Mouse (Mus musculus): ENCODE results near the gene Gdf15. TPM values are rescaled to one million over a fixed set of nuclear protein-coding genes. Genes with fewer than 3 reads are reported as not detected.
A peak's percentile ranks its signal among the peaks of the same experiment; 100 is the strongest.

Gene Gdf15
- polyA plus RNA-seq, 1 experiment = not detected

DNA sequence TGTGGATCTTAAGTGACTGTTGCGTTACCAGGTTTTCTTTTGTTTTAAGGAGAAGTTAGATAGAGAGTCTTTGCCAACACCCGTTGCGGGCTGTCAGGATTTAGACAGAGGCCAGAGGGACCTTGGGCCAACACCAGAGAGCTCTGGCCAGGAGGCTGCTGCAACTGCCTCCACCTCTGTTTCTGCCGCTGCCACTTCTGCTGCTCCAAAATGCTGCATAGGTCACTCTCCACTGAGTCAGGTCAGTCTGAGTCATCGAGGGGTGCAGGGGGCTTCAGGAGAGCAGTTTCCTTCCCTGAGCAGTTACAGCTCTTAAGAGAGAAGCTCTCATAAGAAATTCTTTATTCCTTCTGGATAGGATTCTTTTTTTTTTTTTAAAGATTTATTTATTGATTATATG lies 5.2 kb downstream of the Gdf15 start:
- Histone ChIP-seq H3K4me1 (ENCODE audit: control insufficient read depth) (peaks cover 67% of the 10 kb centered on the region), H3K4me3 (replicated peaks) (no peak overlapping the region), H3K36me3 (ENCODE audit: control insufficient read depth) (no peaks in the 10 kb centered on the region; the same call in 1 of the 2 replicates), H3K27me3 (ENCODE audit: control insufficient read depth) (peaks cover 18% of the 10 kb centered on the region), H3K9me3 (ENCODE audit: control insufficient read depth, low read length) (peaks cover 3% of the 10 kb centered on the region)
- TF ChIP-seq GATA1 (IDR thresholded peaks at IDR 0.05; ENCODE audit: low read length) (no peak), TAL1 (IDR thresholded peaks at IDR 0.05; ENCODE audit: low read length) (no peak)

DNA sequence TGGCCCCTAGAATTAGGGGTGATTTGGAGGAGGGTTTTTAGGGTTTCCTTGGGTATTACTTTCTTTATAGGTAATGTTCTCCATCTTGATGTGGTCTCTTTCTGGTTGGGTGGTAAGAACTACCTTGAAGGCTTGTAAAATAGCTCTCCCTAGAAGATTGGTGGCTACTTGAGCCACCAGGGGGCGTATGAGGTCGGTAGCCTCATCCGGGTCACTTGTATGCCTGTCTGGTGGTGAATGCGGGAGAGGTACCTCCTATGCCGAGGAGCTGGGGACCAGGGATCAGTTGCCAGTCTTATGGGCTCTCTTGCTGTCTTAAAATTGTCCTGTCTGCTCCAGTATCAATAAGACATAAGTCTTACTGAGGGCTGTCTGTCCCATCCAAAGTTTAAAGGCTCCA lies 7.2 kb downstream of the Gdf15 start:
- Histone ChIP-seq H3K9me3 (ENCODE audit: control insufficient read depth, low read length) (peaks cover 3% of the 10 kb centered on the region), H3K36me3 (ENCODE audit: control insufficient read depth) (no peaks in the 10 kb centered on the region; the same call in 1 of the 2 replicates), H3K27me3 (ENCODE audit: control insufficient read depth) (peaks cover under 1% of the 10 kb centered on the region; the same call in 1 of the 2 replicates), H3K4me1 (ENCODE audit: control insufficient read depth) (peaks cover 71% of the 10 kb centered on the region), H3K4me3 (replicated peaks) (no peak overlapping the region)
- TF ChIP-seq GATA1 (IDR thresholded peaks at IDR 0.05; ENCODE audit: low read length) (no peak), TAL1 (IDR thresholded peaks at IDR 0.05; ENCODE audit: low read length) (no peak)

GRCm38 (mm10) chr8:70622220-70622619 lies 10.0 kb downstream of the Gdf15 start:
- H3K9me3 ChIP-seq (ENCODE audit: control insufficient read depth, low read length) = peaks cover 3% of the 10 kb centered on the region
- peaks cover 79% of the 10 kb centered on the region for H3K4me1 ChIP-seq (ENCODE audit: control insufficient read depth)
- H3K4me3 ChIP-seq (replicated peaks) = peak overlapping the region; percentile 26

GRCm38 (mm10) chr8:70618888-70619334 lies 13.3 kb downstream of the Gdf15 start:
- Histone ChIP-seq H3K27me3 (ENCODE audit: control insufficient read depth) (no peaks in the 10 kb centered on the region), H3K9me3 (ENCODE audit: control insufficient read depth, low read length) (no peaks in the 10 kb centered on the region), H3K36me3 (ENCODE audit: control insufficient read depth) (no peaks in the 10 kb centered on the region; the same call in 1 of the 2 replicates), H3K4me3 (replicated peaks) (peak overlapping the region; percentile 51), H3K4me1 (ENCODE audit: control insufficient read depth) (peaks cover 89% of the 10 kb centered on the region)
- TF ChIP-seq GATA1 (IDR thresholded peaks at IDR 0.05; ENCODE audit: low read length) (no peak), TAL1 (IDR thresholded peaks at IDR 0.05; ENCODE audit: low read length) (no peak)

More at GRCm38 (mm10) chr8:70622220-70622619, 10.0 kb downstream of the Gdf15 start:
- H3K36me3 ChIP-seq (ENCODE audit: control insufficient read depth) = no peaks in the 10 kb centered on the region; the same call in 1 of the 2 replicates
- TF ChIP-seq GATA1 (IDR thresholded peaks at IDR 0.05; ENCODE audit: low read length) (peak; percentile 49), TAL1 (IDR thresholded peaks at IDR 0.05; ENCODE audit: low read length) (peak; percentile 81)
- no peaks in the 10 kb centered on the region for H3K27me3 ChIP-seq (ENCODE audit: control insufficient read depth)

DNA sequence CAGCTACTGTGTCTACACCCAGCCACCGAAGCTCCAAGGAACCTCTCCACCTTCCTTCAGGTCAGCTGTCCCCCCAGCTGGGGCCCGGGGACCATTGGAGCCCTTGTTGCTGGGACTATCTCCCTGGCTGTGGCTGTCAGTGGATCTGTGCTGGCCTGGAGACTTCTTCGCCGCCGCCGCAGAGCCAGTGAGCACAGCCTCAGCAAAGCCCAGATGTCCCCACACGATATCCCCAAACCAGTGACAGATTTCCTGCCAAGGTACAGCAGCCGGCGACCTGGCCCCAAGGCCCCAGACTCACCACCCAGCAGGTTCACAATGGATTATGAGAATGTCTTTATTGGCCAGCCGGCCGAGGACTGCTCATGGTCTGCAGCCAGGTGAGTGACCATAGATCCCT lies 14.3 kb downstream of the Gdf15 start:
- no peak; the same call in 2 of the 3 replicates for TF ChIP-seq TAL1 (IDR thresholded peaks at IDR 0.05; ENCODE audit: low read length)
- no peak for TF ChIP-seq GATA1 (IDR thresholded peaks at IDR 0.05; ENCODE audit: low read length)
- H3K4me1 ChIP-seq (ENCODE audit: control insufficient read depth) = peaks cover 89% of the 10 kb centered on the region
- H3K27me3 ChIP-seq (ENCODE audit: control insufficient read depth) = no peaks in the 10 kb centered on the region
- no peaks in the 10 kb centered on the region for H3K9me3 ChIP-seq (ENCODE audit: control insufficient read depth, low read length)
- H3K4me3 ChIP-seq (replicated peaks) = peak overlapping the region; percentile 13
- H3K36me3 ChIP-seq (ENCODE audit: control insufficient read depth) = no peaks in the 10 kb centered on the region; the same call in 1 of the 2 replicates

DNA sequence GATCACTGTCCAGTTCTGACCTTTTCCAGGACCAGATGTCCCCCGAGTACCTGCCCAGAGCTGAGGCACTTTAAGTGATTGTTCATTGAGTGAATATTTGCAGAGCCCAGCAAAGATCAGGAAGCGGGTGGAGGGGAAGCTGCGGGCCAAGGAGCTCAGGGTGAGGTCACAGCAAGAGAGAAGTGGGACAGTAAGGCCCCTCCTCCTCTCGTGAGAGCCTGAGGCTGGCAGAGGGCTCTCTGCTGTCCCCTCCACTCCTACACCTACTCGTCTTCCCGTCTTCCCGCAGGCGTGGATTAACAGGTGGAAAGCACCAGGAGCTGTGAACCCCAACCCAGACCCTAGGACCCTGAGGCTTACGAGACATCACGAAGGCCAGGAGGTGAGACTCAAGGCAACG lies 15.6 kb downstream of the Gdf15 start:
- H3K27me3 ChIP-seq (ENCODE audit: control insufficient read depth) = no peaks in the 10 kb centered on the region
- H3K4me1 ChIP-seq (ENCODE audit: control insufficient read depth) = peaks cover 82% of the 10 kb centered on the region
- no peaks in the 10 kb centered on the region for H3K9me3 ChIP-seq (ENCODE audit: control insufficient read depth, low read length)
- H3K36me3 ChIP-seq (ENCODE audit: control insufficient read depth) = no peaks in the 10 kb centered on the region; the same call in 1 of the 2 replicates
- no peak for TF ChIP-seq TAL1 (IDR thresholded peaks at IDR 0.05; ENCODE audit: low read length)
- no peak for TF ChIP-seq GATA1 (IDR thresholded peaks at IDR 0.05; ENCODE audit: low read length)
- H3K4me3 ChIP-seq (replicated peaks) = no peak overlapping the region

GRCm38 (mm10) chr8:70615894-70616293 lies 16.4 kb downstream of the Gdf15 start, which contains the start of gene Lrrc25:
TSS of gene Lrrc25 (plus strand) at chr8:70616155.
- H3K4me3 ChIP-seq (replicated peaks) = no peak within 1 kb of the TSS
- H3K4me1 ChIP-seq (ENCODE audit: control insufficient read depth) = peaks cover 82% of the 10 kb centered on the region

GRCm38 (mm10) chr8:70615281-70615680 lies 17.0 kb downstream of the Gdf15 start:
- Histone ChIP-seq H3K36me3 (ENCODE audit: control insufficient read depth) (no peaks in the 10 kb centered on the region; the same call in 1 of the 2 replicates), H3K4me3 (replicated peaks) (no peak overlapping the region), H3K27me3 (ENCODE audit: control insufficient read depth) (peaks cover 3% of the 10 kb centered on the region), H3K9me3 (ENCODE audit: control insufficient read depth, low read length) (no peaks in the 10 kb centered on the region), H3K4me1 (ENCODE audit: control insufficient read depth) (peaks cover 82% of the 10 kb centered on the region)
- TF ChIP-seq GATA1 (IDR thresholded peaks at IDR 0.05; ENCODE audit: low read length) (no peak), TAL1 (IDR thresholded peaks at IDR 0.05; ENCODE audit: low read length) (no peak)

More at GRCm38 (mm10) chr8:70615894-70616293, 16.4 kb downstream of the Gdf15 start, which contains the start of gene Lrrc25:
- Histone ChIP-seq H3K27me3 (ENCODE audit: control insufficient read depth) (no peaks in the 10 kb centered on the region), H3K9me3 (ENCODE audit: control insufficient read depth, low read length) (no peaks in the 10 kb centered on the region), H3K36me3 (ENCODE audit: control insufficient read depth) (no peaks in the 10 kb centered on the region; the same call in 1 of the 2 replicates)
- TF ChIP-seq TAL1 (IDR thresholded peaks at IDR 0.05; ENCODE audit: low read length) (no peak), GATA1 (IDR thresholded peaks at IDR 0.05; ENCODE audit: low read length) (no peak)

DNA sequence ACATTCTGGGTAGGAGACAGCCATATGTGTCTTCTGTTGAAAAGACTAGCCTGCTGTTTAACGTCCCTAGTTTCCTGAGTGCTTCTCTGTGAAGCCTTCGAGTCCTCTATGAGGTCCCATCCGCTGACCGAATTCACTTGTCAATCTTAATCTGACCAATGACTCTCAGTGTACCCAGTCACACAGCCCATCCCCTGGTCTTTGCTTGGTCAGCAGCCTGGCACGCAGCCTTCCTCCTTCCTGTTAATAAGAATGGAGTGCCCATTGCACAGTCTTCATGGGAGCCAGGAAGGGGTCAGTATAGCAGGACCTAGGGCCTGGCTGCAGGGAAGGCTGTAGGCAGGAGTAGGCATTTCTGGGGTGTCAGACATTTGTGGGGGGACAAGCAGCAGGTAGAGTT lies 17.8 kb downstream of the Gdf15 start:
- Histone ChIP-seq H3K36me3 (ENCODE audit: control insufficient read depth) (no peaks in the 10 kb centered on the region), H3K9me3 (ENCODE audit: control insufficient read depth, low read length) (no peaks in the 10 kb centered on the region), H3K4me1 (ENCODE audit: control insufficient read depth) (peaks cover 84% of the 10 kb centered on the region), H3K4me3 (replicated peaks) (no peak overlapping the region), H3K27me3 (ENCODE audit: control insufficient read depth) (peaks cover 11% of the 10 kb centered on the region)
- no peak for TF ChIP-seq TAL1 (IDR thresholded peaks at IDR 0.05; ENCODE audit: low read length)
